Mouse (Mus musculus) embryonic stem cell, embryonic (primary cell): Measurements from ENCODE around the gene Fto.

Experiments
- CTCF ChIA-PET, 4 experiments: fragments of 300-600 bp in 2 of 4; fragments of 350-600 bp in 2 of 4; sonication (Branson Sonifier 250); formaldehyde crosslinking; loops; one replicate each; lab custom pipeline; 2022; ENCODE audit warnings: inconsistent platforms in 2 of 4; lab: Charles Lee
- POLR2A ChIA-PET, 4 experiments: fragments of 300-600 bp in 2 of 4; fragments of 350-600 bp in 2 of 4; sonication (Branson Sonifier 250); formaldehyde crosslinking; loops; one replicate each; lab custom pipeline; 2022; ENCODE audit warnings: antibody characterized with exemption in 4 of 4, inconsistent platforms in 1 of 4; lab: Charles Lee

Gene Fto

DNA sequence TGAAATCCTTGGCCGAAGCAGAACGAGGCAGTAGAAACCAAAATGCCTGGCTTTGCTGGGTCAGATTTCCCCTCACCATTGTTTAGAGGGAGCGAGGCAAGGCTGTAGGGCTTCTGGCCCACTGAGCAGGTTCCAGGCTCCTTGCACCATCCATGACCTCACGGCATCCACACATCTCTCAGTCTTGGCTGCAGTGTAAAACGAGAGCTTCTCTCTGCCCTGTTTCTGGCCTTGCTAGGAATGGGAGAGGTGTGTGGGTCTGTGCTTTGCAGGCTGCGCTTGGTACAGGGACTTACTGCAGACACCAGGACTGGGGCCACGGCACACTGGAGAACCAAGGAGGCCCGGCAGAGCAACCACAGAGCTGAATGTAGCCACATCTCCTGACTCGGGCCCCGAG is 132.2 kb downstream of the Fto start:
- CTCF ChIA-PET = interaction anchor here in 3 of 4 experiments (0.7 to 1.8 kb wide), 3 partner anchors 10 to 86 kb away, joined by 3 to 5 read pairs (median 4); no protein-coding TSS in a partner anchor
- POLR2A ChIA-PET = interaction anchor here in 3 of 4 experiments (0.5 to 4.3 kb wide), 9 partner anchors 9 to 591 kb away, joined by 3 to 15 read pairs (median 4); no protein-coding TSS in a partner anchor

DNA sequence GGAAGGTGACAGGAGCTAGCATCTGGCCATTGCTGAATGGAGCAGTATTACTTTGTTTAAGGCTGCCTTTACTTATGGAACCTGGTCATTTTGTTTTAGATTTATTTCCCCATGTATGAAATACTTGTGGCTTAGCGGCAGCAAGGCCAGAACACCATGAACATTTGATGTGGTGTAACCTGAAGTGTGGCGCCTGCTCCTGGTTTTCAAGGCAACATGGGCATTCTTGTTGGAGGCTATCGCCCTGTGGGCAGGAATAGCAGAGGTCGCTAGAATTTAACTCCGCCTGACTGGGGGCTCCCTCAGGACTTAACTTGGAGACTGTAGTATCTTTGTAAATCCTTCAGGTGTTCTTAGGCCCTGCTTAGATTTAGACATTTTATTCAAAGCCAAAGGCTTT is 132.7 kb downstream of the Fto start:
- ChIA-PET CTCF (interaction anchor here in 3 of 4 experiments (0.7 to 1.8 kb wide), 3 partner anchors 10 to 86 kb away, joined by 3 to 5 read pairs (median 4); no protein-coding TSS in a partner anchor), POLR2A (interaction anchor here in 3 of 4 experiments (0.5 to 4.3 kb wide), 8 partner anchors 9 to 591 kb away, joined by 3 to 15 read pairs (median 4); no protein-coding TSS in a partner anchor)

GRCm38 (mm10) chr8:91448667-91449329 is 135.5 kb downstream of the Fto start:
- ChIA-PET POLR2A (interaction anchor here in 1 of 4 experiments (0.6 to 0.7 kb wide), 2 partner anchors 112 to 134 kb away, joined by 3 to 6 read pairs; no protein-coding TSS in a partner anchor), CTCF (interaction anchor here in 1 of 4 experiments (0.6 kb wide), 1 partner anchor 11 kb away, joined by 3 read pairs; no protein-coding TSS in a partner anchor)

GRCm38 (mm10) chr8:91454926-91455325 is 141.6 kb downstream of the Fto start:
- POLR2A ChIA-PET = interaction anchor here in 1 of 4 experiments (0.7 kb wide), 1 partner anchor 30 kb away, joined by 3 read pairs; no protein-coding TSS in a partner anchor
- CTCF ChIA-PET = interaction anchor here in 1 of 4 experiments (0.6 kb wide), 1 partner anchor 25 kb away, joined by 3 read pairs; no protein-coding TSS in a partner anchor

DNA sequence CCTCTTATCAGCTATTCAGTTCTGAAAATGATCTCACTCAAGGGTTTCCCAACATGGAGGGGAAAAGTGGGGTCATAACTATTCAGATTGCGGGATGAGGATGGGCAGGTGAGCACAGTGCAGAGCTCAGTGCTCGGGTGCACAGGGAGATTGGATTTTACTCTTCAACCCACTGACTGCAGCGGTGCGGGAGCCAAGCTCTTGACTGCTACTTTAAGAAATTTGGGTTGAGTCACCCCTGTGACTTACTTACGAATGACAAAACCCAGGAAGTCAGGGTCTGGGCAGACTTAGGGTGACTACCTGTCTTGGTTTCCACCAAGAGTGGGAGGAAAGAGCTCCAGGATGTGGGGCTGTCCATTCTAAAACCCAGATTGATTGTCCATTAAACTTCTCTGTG is 142.3 kb downstream of the Fto start:
- CTCF ChIA-PET = interaction anchor here in 2 of 4 experiments (0.6 kb wide), 2 partner anchors 10 to 25 kb away, joined by 3 to 5 read pairs; no protein-coding TSS in a partner anchor
- POLR2A ChIA-PET = interaction anchor here in 1 of 4 experiments (0.7 kb wide), 1 partner anchor 30 kb away, joined by 3 read pairs; no protein-coding TSS in a partner anchor

DNA sequence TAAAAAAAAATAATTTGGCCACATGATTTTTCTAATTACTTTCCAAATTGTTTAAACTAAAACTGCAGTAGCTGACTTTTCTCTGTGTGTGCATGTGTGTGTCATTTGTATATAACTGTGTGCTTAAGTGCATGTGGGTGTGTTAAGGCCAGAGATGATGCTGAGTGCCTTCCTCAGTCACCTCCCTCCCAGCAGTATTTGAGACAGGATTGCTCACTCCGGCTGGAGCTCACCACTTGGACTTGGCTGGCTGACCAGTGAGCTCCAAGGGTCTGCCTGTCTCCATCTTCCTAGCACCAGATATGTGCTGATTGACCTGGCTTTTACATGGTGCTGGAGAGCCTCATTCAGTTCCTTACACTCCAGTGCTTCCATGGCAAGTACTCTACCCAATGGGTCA is 144.7 kb downstream of the Fto start:
- POLR2A ChIA-PET = no interaction called here

DNA sequence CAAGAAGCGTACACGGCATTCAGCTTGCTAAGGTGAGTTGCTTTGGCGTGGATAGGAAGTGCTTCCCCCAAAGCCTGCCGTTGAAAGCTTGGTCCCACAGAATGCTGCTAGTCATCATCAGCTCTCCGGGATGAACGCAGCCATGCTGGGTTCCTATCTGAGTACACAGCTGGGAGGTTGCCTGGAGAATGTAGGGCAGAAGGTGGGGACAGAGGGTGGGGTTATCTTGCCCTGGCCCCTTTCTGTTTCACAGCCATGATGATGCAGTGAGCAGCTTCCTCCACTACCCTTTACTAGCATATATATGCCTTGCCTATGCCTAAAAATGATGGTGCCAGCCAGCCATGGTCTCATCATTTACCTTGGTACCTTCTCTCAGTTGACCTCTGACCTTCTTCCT is 147.6 kb downstream of the Fto start:
- ChIA-PET CTCF (interaction anchor here in 1 of 4 experiments (0.5 kb wide), 1 partner anchor 71 kb away, joined by 3 read pairs; no protein-coding TSS in a partner anchor), POLR2A (interaction anchor here in 1 of 4 experiments (0.6 kb wide), 1 partner anchor 18 kb away, joined by 3 read pairs; no protein-coding TSS in a partner anchor)

More for the DNA sequence above, 144.7 kb downstream of the Fto start:
- CTCF ChIA-PET = no interaction called here

- POLR2A ChIA-PET = interaction anchor here in 1 of 4 experiments (0.8 to 1.4 kb wide), 2 partner anchors 18 to 33 kb away, joined by 3 read pairs; no protein-coding TSS in a partner anchor
- CTCF ChIA-PET = no interaction called here
Measured at GRCm38 (mm10) chr8:91463757-91464156, 150.4 kb downstream of the Fto start.

GRCm38 (mm10) chr8:91467463-91467862 is 154.1 kb downstream of the Fto start:
- CTCF ChIA-PET = no interaction called here
- POLR2A ChIA-PET = no interaction called here

DNA sequence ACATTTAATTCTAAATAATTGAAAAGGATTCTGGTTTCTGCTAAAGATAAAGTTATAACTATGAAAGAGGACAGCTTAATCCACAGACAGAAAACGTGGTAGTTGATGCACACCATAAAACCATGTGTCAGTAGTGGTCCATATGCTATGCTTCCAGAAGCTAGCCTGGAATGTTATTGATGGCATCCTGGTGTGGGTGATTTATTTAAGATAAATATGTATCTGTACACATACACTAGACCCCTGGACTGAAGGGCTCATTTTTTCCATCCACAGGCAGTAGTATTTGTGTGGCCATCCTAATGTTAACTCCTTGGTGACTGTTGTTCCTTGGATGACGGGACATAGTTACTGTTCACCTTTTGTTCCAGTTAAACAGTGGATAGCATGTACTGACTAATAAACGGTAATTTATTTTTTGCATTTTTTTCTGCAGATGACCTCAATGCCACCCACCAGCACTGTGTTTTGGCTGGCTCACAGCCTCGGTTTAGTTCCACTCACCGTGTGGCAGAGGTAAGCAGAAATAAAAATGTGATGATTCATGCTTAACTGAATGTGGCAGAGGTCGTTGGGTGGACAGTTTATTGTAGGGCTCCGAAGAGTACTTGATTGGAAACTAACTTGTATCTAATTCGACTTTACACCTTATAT is 154.7 kb downstream of the Fto start:
- CTCF ChIA-PET = no interaction called here
- POLR2A ChIA-PET = no interaction called here

- POLR2A ChIA-PET = no interaction called here
Measured at GRCm38 (mm10) chr8:91469441-91469840, 156.1 kb downstream of the Fto start.

GRCm38 (mm10) chr8:91474731-91475279 is 161.5 kb downstream of the Fto start:
- POLR2A ChIA-PET = interaction anchor here in 1 of 4 experiments (0.6 kb wide), 1 partner anchor 58 kb away, joined by 4 read pairs; no protein-coding TSS in a partner anchor
- CTCF ChIA-PET = interaction anchor here in 1 of 4 experiments (0.9 kb wide), 1 partner anchor 11 kb away, joined by 3 read pairs; no protein-coding TSS in a partner anchor

More at GRCm38 (mm10) chr8:91469441-91469840, 156.1 kb downstream of the Fto start:
- CTCF ChIA-PET = no interaction called here

DNA sequence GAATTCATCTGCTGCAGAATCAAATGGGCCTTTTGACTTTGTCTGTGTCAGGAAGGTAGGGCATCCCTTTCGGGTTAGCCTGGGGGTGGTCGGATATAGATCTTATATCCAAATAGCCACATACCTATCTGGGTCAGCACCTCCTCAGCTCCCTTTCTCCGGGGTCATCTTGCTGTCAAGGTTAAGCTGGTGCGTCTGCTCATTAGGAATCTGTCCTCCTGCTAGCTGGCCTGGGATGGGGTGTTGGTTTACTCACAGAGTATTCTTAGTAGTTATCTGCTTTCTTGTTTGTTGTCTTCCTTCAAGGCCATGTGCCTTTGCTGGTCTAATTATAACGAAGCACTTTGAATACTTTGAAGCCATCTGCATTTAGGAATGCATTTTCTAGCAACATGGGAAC is 163.7 kb downstream of the Fto start:
- ChIA-PET CTCF (interaction anchor here in 1 of 4 experiments (0.7 kb wide), 1 partner anchor 581 kb away, joined by 3 read pairs; no protein-coding TSS in a partner anchor), POLR2A (interaction anchor here in 2 of 4 experiments (0.6 kb wide), 2 partner anchors 43 to 1714 kb away, joined by 3 read pairs; no protein-coding TSS in a partner anchor)

- ChIA-PET POLR2A (interaction anchor here in 1 of 4 experiments (0.6 kb wide), 1 partner anchor 1713 kb away, joined by 3 read pairs; no protein-coding TSS in a partner anchor), CTCF (interaction anchor here in 1 of 4 experiments (0.7 kb wide), 1 partner anchor 580 kb away, joined by 3 read pairs; no protein-coding TSS in a partner anchor)
Measured at GRCm38 (mm10) chr8:91477471-91477870, 164.1 kb downstream of the Fto start.

- POLR2A ChIA-PET = no interaction called here
- CTCF ChIA-PET = interaction anchor here in 1 of 4 experiments (0.7 kb wide), 1 partner anchor 1133 kb away, joined by 3 read pairs; no protein-coding TSS in a partner anchor
Measured at GRCm38 (mm10) chr8:91482511-91482910, 169.2 kb downstream of the Fto start.

- CTCF ChIA-PET = interaction anchor here in 1 of 4 experiments (1.0 kb wide), 1 partner anchor 11 kb away, joined by 3 read pairs; no protein-coding TSS in a partner anchor
- POLR2A ChIA-PET = no interaction called here
Measured at GRCm38 (mm10) chr8:91486394-91486793, 173.1 kb downstream of the Fto start.

DNA sequence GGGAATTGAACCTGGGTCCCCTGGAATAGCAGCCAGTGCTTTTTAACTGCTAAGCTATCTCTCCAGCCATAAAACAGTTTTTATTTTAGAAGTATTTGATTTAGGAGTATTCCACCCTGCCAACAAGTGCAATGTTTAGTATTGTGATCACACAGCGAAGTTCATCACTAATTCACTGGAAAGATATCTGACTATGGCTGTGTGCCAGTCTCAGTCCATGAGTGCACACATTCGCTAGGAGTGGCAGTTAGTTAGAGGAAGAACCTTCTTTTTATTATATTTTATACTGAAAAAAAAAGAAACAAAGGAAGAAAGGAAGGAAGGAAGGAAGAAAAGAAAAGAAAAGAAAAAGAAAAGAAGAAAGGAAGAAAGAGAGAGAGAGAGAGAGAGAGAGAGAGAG is 174.1 kb downstream of the Fto start:
- ChIA-PET CTCF (interaction anchor here in 1 of 4 experiments (1.0 to 1.5 kb wide), 2 partner anchors 13 to 64 kb away, joined by 3 to 4 read pairs; no protein-coding TSS in a partner anchor), POLR2A (no interaction called here)
